Mouse (Mus musculus) cortical plate, adult 2 months (tissue): ENCODE data around the gene Zbtb16. TPM values are rescaled to one million over a fixed set of nuclear protein-coding genes. Genes with fewer than 3 reads are reported as not detected.

ENCODE experiments used
- H3K27ac ChIP-seq: fragments of 200-500 bp; 2 replicates; pipeline ENCODE4 v1.5.1; 2012; ENCODE audit warnings: low read length, control low read depth, inconsistent platforms; ENCODE audit not compliant: insufficient read depth
- H3K4me1 ChIP-seq: fragments of 200-500 bp; 2 replicates; pipeline ENCODE4 v1.6.1; 2011; ENCODE audit warnings: low read length; ENCODE audit not compliant: control insufficient read depth, insufficient read depth
- H3K4me3 ChIP-seq: fragments of 200-500 bp; 2 replicates; pipeline ENCODE4 v1.5.1; 2011; ENCODE audit warnings: mild to moderate bottlenecking, low read length, control low read depth; ENCODE audit not compliant: insufficient read depth
- CTCF ChIP-seq: fragments of 200-500 bp; IDR thresholded peaks from 2 replicates; pipeline ENCODE4 v1.5.1; 2011; ENCODE audit warnings: mild to moderate bottlenecking, control low read depth, low read length; ENCODE audit not compliant: insufficient read depth; ENCODE audit errors: extremely low read depth
- POLR2A ChIP-seq: fragments of 200-500 bp; IDR thresholded peaks from 2 replicates; pipeline ENCODE4 v1.6.1; 2011; ENCODE audit warnings: mild to moderate bottlenecking, low read length, control low read depth; ENCODE audit not compliant: insufficient read depth; ENCODE audit errors: extremely low read depth
- polyA plus RNA-seq: library from polyadenylated mRNA; depleted of rRNA; stranded (reverse); fragments of >200 nt; gene quantifications from 2 replicates; pipeline ENCODE4 v1.2.3, GENCODE M21; 2012; rRNA removed

Gene Zbtb16
- 22.0 and 34.9 TPM in 2 replicates for polyA plus RNA-seq

DNA sequence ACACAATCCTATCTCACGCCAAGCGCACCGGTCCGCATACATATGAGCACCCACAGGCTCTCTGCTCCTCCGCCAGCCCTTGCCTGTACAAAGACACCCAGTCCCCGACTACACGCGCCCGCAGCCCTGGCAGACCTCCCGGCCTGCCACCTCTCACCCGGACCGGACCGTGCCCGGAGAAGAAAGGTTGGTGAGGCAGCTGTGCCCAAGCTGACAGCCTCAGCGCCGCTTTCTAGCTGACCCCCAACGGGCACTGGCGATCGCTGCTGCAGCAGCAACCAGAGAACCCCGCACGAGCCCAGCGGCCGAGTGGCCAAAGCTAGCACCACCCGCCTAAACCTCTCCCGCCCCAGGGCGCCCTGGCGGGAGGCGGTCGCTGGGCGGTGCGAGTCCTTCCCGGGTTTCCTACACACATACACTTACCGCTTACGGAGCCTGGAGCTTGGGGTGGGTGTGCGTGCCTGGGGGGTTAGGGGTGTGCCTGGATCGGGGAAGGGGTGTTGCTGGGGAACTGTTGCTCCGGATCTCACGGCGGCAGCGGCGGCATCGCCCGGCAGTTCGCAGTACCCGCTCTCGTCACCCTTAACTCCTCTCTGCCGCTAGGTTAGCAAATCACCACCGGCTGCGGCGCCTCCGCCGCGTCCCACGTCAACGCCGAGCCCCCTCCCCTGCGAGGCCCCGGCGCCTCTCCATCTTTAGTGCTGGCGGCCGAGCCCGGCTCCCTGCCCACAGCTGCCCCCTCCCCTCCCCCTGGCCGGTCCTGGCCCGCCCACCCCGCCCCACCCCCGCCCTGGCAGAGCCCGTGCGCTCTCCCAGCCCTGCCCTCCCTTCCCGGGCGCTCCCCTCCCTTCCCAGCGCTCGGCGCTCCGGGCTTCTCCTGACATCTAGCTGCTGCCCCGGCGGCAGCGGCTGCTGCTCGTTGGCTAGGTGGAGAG, at the start of gene Zbtb16:
Zbtb16 (minus strand) TSS at position 592 of the 935 bp plus-strand sequence.
- Histone ChIP-seq H3K4me1 (peaks cover 1% of the 10 kb centered on the region; the same call in 1 of the 2 replicates), H3K4me3 (peak within 1 kb of the TSS; percentile 94), H3K27ac (peak within 1 kb of the TSS; percentile 89)
- peak; percentile 8; the same call in 1 of the 2 replicates for TF ChIP-seq CTCF
- peak; percentile 66 for TF ChIP-seq POLR2A

DNA sequence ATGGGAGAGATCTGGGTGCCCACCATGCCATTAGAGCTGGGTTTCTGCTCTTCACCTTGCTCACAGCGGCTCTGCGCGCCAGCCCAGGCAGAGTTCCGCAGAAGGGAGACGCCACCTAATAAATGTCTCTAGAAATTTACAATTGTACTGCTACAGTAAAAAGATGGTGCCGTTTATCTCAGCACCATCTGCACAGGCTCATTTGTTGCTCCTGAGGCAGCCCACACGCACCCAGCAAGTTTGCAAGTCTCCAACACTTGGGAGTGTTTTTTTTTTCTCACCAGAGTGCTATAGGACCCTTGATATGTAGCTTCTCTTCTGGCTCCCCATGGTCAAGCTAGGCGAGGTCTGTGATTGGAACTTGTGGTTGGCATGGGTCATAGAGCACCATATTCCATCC, 36.9 kb upstream of the Zbtb16 start:
- H3K4me1 ChIP-seq: peaks cover 3% of the 10 kb centered on the region
- H3K4me3 ChIP-seq: no peak overlapping the region

DNA sequence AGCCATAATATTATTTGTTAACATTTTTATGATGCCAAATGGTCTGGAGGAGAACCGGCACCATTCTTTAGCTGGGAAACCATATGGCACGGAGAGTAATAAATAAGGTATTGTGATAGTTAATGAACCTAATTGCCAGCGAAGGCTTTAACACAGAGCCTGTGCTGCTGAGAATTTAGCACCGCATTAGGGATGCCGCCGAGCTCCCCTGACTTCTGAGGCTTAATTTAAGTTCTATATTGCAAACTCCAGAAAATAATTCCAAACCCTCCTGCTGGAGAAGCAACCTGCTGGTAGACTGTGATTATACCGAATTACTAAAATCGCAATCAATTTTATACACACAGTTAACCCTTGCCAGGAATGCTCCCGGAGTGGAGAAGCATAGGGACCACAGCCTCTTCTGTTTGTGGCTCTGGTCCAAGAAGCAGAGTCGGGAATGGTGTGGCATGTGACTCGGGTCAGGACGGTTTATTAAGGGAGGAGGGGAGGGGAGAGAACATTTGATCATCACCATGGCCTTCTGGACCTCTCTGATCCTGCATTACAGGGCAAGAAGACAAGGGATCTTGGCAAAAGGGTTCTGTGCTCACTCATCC, 30.6 kb upstream of the Zbtb16 start:
- H3K27ac ChIP-seq: no peak overlapping the region
- TF ChIP-seq CTCF: no peak
- no peak for TF ChIP-seq POLR2A
- H3K4me1 ChIP-seq: peaks cover 2% of the 10 kb centered on the region; the same call in 1 of the 2 replicates
- no peak overlapping the region for H3K4me3 ChIP-seq

More for the DNA sequence above, 36.9 kb upstream of the Zbtb16 start:
- TF ChIP-seq POLR2A (no peak), CTCF (no peak)
- no peak overlapping the region for H3K27ac ChIP-seq

DNA sequence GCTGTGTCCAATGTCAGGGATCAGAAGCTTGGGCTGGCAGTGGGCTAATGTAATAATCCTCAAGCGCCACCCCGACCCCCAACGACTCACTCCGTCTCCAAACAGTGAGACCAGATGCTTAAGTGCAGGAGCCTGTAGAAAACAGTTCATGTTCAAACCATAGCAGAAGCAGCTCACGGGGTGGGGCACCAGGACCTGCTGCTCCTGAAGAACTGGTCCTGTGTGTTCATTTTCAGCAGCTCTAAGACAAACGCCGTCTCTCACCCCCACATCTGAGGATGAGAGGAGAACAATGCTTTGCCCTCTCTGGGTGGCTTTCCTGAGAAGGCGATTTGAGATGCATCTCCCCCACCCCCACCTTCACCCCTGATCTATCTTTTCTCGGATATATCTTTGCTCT, 29.2 kb upstream of the Zbtb16 start:
- H3K27ac ChIP-seq: no peak overlapping the region
- TF ChIP-seq POLR2A (no peak), CTCF (no peak)
- no peak overlapping the region for H3K4me3 ChIP-seq

DNA sequence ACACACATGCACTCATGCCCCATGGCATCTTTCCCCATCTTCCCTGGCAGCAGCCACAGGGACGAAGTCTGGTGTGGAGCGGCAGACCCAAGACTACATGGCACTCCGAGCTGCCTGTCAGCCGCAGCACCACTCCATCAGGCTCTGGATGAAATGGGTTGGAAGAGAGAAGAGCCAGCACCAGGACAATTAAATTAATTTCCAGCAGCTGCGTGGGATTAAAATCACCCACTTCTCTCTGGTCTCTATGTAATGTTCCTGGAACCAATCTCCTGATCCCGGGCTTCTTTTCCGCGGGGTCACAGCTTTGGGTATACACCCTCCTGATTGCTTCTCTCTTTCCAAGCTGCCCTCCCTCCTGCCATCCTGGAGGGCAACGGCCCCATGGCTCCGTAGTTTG, 25.5 kb upstream of the Zbtb16 start:
- TF ChIP-seq CTCF: no peak
- TF ChIP-seq POLR2A: no peak
- Histone ChIP-seq H3K27ac (no peak overlapping the region), H3K4me1 (peaks cover 2% of the 10 kb centered on the region; the same call in 1 of the 2 replicates), H3K4me3 (no peak overlapping the region)

More for the DNA sequence above, 29.2 kb upstream of the Zbtb16 start:
- H3K4me1 ChIP-seq: peaks cover 2% of the 10 kb centered on the region; the same call in 1 of the 2 replicates

DNA sequence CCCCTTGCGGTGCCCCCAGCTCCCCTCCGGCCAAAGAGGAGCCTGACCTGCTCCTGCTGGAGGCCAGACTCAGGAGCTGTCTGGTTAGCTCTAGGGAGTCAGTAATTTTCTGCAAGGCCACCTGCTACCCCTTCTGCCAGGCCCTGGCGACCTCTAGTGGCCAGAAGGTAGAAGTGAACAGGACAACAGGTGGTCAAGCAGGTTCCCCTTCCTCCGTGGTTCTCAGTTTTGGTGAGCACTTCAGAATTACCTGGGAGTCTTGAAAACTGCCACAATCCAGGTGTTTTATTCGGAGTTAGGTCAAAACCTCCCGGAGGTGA, 24.5 kb upstream of the Zbtb16 start:
- no peak overlapping the region for H3K27ac ChIP-seq
- no peak overlapping the region for H3K4me3 ChIP-seq
- H3K4me1 ChIP-seq: peaks cover 2% of the 10 kb centered on the region; the same call in 1 of the 2 replicates
- TF ChIP-seq POLR2A (no peak), CTCF (peak; percentile 95)

DNA sequence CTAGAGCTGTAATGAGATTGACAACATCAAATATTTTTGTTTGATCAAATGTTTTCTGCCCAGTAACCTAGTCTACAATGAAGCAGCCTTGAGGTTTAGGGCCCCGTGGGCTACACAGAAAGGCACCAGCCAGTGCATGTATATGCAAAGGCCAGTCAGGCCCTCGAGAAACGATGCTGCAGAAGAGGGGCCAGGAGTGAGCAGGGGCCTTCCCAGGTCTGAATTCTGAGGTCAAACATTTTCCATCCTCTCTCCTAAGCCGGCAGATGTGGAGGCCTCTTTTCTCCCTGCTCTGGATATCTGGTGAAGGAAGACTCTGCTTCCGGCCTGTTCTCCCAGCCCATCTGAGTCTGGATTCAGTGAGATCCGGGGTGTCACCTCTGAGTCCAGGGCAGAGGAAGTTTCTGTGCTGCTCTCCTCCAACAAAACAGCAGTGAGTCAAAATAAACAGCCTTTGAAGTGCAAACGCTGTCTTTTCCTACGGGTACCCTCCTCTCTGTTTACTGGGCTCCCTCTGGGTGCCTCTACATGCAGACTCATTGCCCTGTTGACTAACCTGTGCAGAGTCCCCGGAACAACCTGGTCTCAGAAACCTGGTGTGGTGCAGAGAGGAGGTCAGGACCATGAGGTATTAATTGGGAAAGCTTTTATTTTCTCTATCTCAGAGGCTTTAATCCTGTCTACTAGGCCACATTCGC, 24.0 kb upstream of the Zbtb16 start:
- TF ChIP-seq POLR2A: no peak
- no peak for TF ChIP-seq CTCF
- peaks cover 2% of the 10 kb centered on the region; the same call in 1 of the 2 replicates for H3K4me1 ChIP-seq
- no peak overlapping the region for H3K4me3 ChIP-seq
- no peak overlapping the region for H3K27ac ChIP-seq

DNA sequence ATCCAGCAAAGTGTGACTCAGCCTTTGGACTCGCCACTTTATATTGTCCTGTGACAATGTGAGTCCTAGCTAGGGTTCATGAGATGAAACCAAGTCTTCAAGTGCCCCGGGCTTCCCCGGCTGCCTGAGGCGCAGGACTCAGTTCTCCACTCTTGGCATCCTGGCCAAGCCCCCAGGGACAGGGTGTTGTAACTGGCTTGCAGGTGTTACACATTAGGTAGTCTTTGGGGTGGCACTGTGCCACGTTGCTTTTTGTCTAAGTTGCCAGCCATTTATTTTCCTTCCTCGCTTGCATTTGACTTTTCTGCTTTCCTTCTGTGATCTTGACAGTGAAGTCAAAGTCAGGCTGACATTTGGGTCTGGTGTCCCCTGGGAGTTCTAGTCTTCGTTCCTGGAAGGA, 21.9 kb upstream of the Zbtb16 start:
- Histone ChIP-seq H3K27ac (no peak overlapping the region), H3K4me1 (peaks cover 2% of the 10 kb centered on the region; the same call in 1 of the 2 replicates), H3K4me3 (no peak overlapping the region)
- TF ChIP-seq CTCF: no peak
- TF ChIP-seq POLR2A: no peak

DNA sequence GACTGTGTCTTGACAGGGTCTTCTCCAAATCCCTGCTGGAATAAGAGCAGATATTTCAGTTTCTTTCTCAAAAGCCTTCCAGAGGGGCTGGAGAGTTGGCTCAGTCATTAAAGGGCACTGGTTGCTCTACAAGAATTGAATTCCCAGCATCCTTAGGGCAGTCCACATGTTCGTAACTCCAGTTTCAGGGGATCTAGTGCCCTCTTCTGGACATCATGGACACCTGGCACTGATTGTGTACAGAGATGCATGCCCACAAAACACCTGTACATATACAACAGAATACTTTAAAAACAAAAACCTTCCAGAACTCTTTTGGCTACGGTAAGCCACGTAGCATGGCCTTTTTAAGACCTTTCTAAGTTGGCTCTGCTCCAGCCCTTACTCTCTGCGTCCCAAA, 20.2 kb upstream of the Zbtb16 start:
- peak; percentile 16; the same call in 1 of the 2 replicates for TF ChIP-seq CTCF
- TF ChIP-seq POLR2A: no peak
- Histone ChIP-seq H3K4me1 (no peaks in the 10 kb centered on the region), H3K27ac (no peak overlapping the region), H3K4me3 (no peak overlapping the region)

DNA sequence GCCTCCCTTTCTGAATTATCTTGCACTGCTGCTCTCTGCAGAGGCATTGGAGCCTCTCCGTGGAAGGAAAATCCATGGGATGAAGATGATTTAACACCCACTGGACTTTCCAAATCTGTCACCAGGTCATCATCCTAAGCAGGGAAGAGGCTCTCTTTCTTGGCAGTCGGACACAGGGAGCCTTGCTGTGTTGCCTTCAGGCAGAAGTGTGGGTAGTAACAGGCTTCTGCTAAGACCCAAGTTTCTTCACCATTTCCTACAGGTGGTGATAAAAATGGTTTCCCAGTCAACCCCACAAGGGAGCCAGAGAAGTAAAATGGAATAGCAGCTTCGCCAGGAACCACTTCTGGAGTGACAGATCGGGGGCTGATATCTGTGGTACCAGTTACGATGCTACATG, 13.5 kb upstream of the Zbtb16 start:
- TF ChIP-seq POLR2A (no peak), CTCF (no peak)
- H3K4me3 ChIP-seq: no peak overlapping the region
- no peaks in the 10 kb centered on the region for H3K4me1 ChIP-seq
- H3K27ac ChIP-seq: no peak overlapping the region
